Mouse (Mus musculus): ENCODE measurements around the gene Msl1. TPM values are rescaled to one million over a fixed set of nuclear protein-coding genes. Genes with fewer than 3 reads are reported as not detected.
A peak's percentile ranks its signal among the peaks of the same experiment; 100 is the strongest.

The Msl1 gene
- polyA plus RNA-seq, 1 experiment, result 53.0 TPM

GRCm38 (mm10) chr11:98795714-98796514, 598 bp downstream of the Msl1 start:
- TF ChIP-seq GATA1 (IDR thresholded peaks at IDR 0.05; ENCODE audit: low read length), result no peak

- no peak for TF ChIP-seq GATA1 (IDR thresholded peaks at IDR 0.05; ENCODE audit: low read length)
These were observed 1.4 kb downstream of the Msl1 start for GRCm38 (mm10) chr11:98796515-98797216.

DNA sequence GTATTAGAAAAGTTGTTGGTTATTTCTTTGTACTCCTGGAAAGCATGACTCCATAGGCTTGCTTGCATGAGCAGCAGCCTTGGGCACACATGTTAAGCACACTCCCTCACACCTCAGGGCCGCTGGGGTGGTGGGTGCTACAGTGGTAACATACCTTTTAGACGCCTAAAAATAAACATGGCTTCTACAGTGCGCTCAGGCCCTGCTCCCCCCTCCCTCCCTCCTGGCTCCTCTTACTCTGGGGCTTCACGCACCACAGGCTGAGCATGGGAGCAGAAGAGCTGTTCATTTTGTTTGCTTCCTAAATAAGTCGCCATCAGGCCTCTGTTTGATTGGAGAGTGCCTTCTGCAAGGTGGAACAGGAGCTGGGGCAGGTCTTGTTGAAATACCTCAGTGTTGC, 2.0 kb downstream of the Msl1 start:
- no peak for TF ChIP-seq GATA1 (IDR thresholded peaks at IDR 0.05; ENCODE audit: low read length)

DNA sequence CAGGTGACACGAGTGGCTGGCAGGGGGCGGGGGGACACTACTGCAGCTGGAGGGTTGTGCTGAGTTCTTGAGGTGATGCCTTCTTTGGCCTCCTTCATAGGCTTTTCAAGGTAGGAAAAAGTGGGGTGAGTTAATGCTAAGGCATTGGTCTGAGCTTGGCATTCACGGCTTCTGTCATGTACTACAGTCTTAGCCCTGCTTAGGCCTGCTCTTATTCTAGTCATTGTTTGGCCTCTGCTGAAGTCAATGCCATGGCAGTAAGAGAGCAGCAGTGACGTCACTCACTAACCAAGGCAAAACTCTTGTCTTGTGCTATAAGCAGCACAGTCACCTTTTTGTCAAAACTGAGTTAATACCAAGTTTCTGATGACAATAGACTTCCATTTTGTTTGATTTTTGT, 2.6 kb downstream of the Msl1 start:
- no peak for TF ChIP-seq GATA1 (IDR thresholded peaks at IDR 0.05; ENCODE audit: low read length)

- no peak for TF ChIP-seq GATA1 (IDR thresholded peaks at IDR 0.05; ENCODE audit: low read length)
These were observed 9.3 kb downstream of the Msl1 start, which contains the start of gene Casc3 for GRCm38 (mm10) chr11:98804605-98805004. Casc3 (plus strand) TSS chr11:98804905.

- TF ChIP-seq GATA1 (IDR thresholded peaks at IDR 0.05; ENCODE audit: low read length), result no peak
These were observed 13.1 kb downstream of the Msl1 start for GRCm38 (mm10) chr11:98808417-98808816.

GRCm38 (mm10) chr11:98809457-98810290, 14.4 kb downstream of the Msl1 start:
- no peak for TF ChIP-seq GATA1 (IDR thresholded peaks at IDR 0.05; ENCODE audit: low read length)

DNA sequence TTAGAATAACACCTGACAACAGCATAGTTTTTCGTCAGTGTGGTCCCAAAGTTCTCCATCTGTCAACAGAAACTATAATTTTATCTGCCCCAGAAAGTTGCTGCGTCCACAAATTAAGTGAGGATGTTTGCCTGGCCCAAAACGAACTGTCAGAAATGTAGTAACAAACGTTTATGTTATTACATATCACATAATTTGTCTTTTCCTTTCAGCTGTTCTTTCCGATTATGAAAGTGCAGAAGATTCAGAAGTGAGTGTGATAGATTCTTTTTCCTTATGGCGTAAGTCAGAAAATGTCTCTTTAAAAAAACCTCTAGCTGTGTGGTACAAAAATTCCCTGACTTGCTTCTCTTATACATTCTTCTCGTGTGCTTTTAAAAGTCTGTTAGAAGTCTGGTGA, 15.4 kb downstream of the Msl1 start:
- TF ChIP-seq GATA1 (IDR thresholded peaks at IDR 0.05; ENCODE audit: low read length), result no peak

- TF ChIP-seq GATA1 (IDR thresholded peaks at IDR 0.05; ENCODE audit: low read length), result no peak
These were observed 21.5 kb downstream of the Msl1 start for GRCm38 (mm10) chr11:98816706-98817239.

DNA sequence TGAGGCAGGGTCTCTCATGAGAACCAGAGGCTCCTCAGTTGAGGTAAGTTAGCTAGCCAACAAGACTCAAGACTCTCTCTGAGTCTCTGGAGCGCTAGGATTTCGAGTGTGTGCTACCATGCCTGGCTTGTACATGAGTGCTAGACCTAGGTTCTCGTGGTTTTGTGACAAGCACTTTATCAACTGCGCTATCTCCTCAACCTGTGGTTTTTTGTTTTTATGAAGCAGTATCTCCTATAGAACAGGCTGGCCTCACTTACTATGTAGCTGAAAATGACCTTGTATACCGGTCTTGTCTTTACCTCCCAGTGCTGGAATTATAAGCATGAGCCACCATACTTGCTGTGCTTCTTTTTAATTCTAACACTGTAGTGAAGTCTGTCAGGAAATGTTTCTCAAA, 25.7 kb downstream of the Msl1 start:
- TF ChIP-seq GATA1 (IDR thresholded peaks at IDR 0.05; ENCODE audit: low read length), result peak; percentile 47

DNA sequence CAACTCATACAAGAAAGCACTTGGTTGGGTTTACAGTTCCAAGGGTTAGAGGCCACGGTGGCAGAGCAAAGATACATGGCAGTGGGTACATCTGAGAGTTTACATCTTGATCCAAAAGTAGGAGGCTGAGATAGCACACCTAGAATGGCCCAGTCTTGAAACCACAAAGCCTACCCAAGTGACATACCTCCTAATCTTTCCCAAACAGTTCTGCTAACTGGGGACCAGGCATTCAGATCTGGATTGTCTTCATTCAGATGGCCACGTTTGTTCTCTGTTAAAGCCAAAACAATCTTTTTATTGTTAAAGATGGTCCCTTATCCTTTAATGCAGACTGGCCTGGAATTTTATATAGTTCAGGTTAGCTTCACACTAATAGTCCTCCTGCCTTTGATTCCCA, 32.6 kb downstream of the Msl1 start:
- peak; percentile 76 for TF ChIP-seq GATA1 (IDR thresholded peaks at IDR 0.05; ENCODE audit: low read length)

GRCm38 (mm10) chr11:98829091-98829775, 33.9 kb downstream of the Msl1 start:
- TF ChIP-seq GATA1 (IDR thresholded peaks at IDR 0.05; ENCODE audit: low read length), result no peak

- TF ChIP-seq GATA1 (IDR thresholded peaks at IDR 0.05; ENCODE audit: low read length), result no peak
These were observed 34.6 kb downstream of the Msl1 start for GRCm38 (mm10) chr11:98829875-98830274.

DNA sequence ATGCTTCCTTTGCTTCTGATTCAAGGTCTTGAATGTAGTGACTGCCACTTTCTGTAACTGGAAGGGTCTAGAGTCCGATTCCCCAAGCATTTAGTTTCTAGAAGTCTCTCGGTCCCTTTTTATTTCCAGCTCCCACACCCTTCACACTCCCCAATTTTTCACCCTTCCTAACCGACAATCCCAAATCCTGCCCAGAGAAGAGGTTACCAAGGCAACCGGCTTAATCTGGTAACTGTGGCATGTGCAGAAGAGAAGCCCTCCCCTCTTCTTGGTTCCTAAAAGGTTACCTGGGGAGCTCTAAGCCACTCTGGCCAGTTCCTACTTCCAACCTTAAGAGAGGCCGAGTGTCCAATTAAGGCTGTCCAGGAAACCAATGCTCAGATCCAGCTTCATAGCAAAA, 40.0 kb downstream of the Msl1 start:
- no peak for TF ChIP-seq GATA1 (IDR thresholded peaks at IDR 0.05; ENCODE audit: low read length)

- no peak for TF ChIP-seq GATA1 (IDR thresholded peaks at IDR 0.05; ENCODE audit: low read length)
These were observed 40.4 kb downstream of the Msl1 start for GRCm38 (mm10) chr11:98835725-98836124.

Measured in G1E-ER4 (cell line).